Mouse (Mus musculus) kidney, adult 2 months (tissue): ENCODE results near the gene Vps4b.

ENCODE experiments used
- CTCF ChIP-seq: fragments of 200-500 bp; conservative IDR thresholded peaks from 2 replicates; pipeline ENCODE4 v1.5.1; 2011; ENCODE audit warnings: low read depth, mild to moderate bottlenecking, control low read depth, low read length, moderate library complexity, mixed read lengths; ENCODE audit not compliant: insufficient read depth, insufficient read length
- POLR2A ChIP-seq: fragments of 200-500 bp; IDR thresholded peaks from one replicate; pipeline ENCODE4 v1.6.1; 2011; ENCODE audit warnings: low read depth, low read length, control low read depth

- no peak for TF ChIP-seq CTCF
- TF ChIP-seq POLR2A = no peak
Measured at GRCm38 (mm10) chr1:106774896-106775295, 21.6 kb downstream of the Vps4b start.
